Mouse (Mus musculus): ENCODE results near the gene Mrgprb5. TPM values are rescaled to one million over a fixed set of nuclear protein-coding genes. Genes with fewer than 3 reads are reported as not detected.
"Not testable (repeated sequence)": the region's sequence is repeated elsewhere in the genome, so short reads cannot be mapped to it uniquely, and the experiment has no call there.

Gene Mrgprb5
- not detected for total RNA-seq (2021)
- long read RNA-seq, experiment 1: 0 reads
- long read RNA-seq, experiment 2: 0 reads

GRCm38 (mm10) chr7:48168919-48169318, at the start of gene Mrgprb5:
Gene Mrgprb5 (minus strand): TSS chr7:48169019.
- DNase-seq: no peak

- DNase-seq: no peak
Observed at GRCm38 (mm10) chr7:48199188-48199587, 30.4 kb upstream of the Mrgprb5 start, which contains the start of gene Mrgprb4. Gene Mrgprb4 (minus strand): TSS chr7:48199288.

GRCm38 (mm10) chr7:48167471-48167870, 1.3 kb downstream of the Mrgprb5 start:
- DNase-seq: no peak

- DNase-seq: no peak
Observed at GRCm38 (mm10) chr7:48138248-48138702, 30.5 kb downstream of the Mrgprb5 start.

- DNase-seq: peak; percentile 38
Observed at GRCm38 (mm10) chr7:48137216-48138077, 31.4 kb downstream of the Mrgprb5 start.

- DNase-seq: no peak
Observed at GRCm38 (mm10) chr7:48132674-48133073, 36.1 kb downstream of the Mrgprb5 start.

- not testable (repeated sequence) for DNase-seq
Observed at GRCm38 (mm10) chr7:48132247-48132646, 36.6 kb downstream of the Mrgprb5 start.

GRCm38 (mm10) chr7:48131820-48132219, 37.0 kb downstream of the Mrgprb5 start:
- not testable (repeated sequence) for DNase-seq

GRCm38 (mm10) chr7:48123806-48124205, 45.0 kb downstream of the Mrgprb5 start:
- no peak for DNase-seq

Other genes starting within 250 kb of the Mrgprb5 start
- gene Mrgpra4, start 186.9 kb downstream of the Mrgprb5 start, total RNA-seq (2021): not detected
- not detected for gene Mrgprx1, start 141.4 kb downstream of the Mrgprb5 start, total RNA-seq (2021)
- not detected for gene Mrgprb4, start 30.3 kb upstream of the Mrgprb5 start, total RNA-seq (2021)
- gene Mrgprb8, start 219.5 kb upstream of the Mrgprb5 start, total RNA-seq (2021): not detected

Data from gastrocnemius, postnatal 10 days (tissue).